Mouse (Mus musculus) hindbrain, embryonic 13.5 days (tissue): Measurements from ENCODE around the gene Gtf2h2. TPM values are rescaled to one million over a fixed set of nuclear protein-coding genes. Genes with fewer than 3 reads are reported as not detected.
"Not testable (repeated sequence)": the region's sequence is repeated elsewhere in the genome, so short reads cannot be mapped to it uniquely, and the experiment has no call there.

Source experiments
- ATAC-seq: fragments of 200-750 bp; cut with Nextera tagmentation; 2 replicates; pipeline ENCODE4 v1.8.0; 2017; ENCODE audit warnings: moderate TSS enrichment; ENCODE audit not compliant: low FRiP score
- H3K27ac ChIP-seq: fragments of 300-500 bp; sonication (generic); 2 replicates; pipeline ENCODE4 v1.5.1; 2015; ENCODE audit warnings: inconsistent platforms, mild to moderate bottlenecking, moderate library complexity
- H3K27me3 ChIP-seq: fragments of 300-500 bp; sonication (generic); 2 replicates; pipeline ENCODE4 v1.6.1; 2015; ENCODE audit warnings: mild to moderate bottlenecking, inconsistent platforms
- H3K36me3 ChIP-seq: fragments of 300-500 bp; sonication (generic); 2 replicates; pipeline ENCODE4 v1.6.1; 2015; ENCODE audit warnings: mild to moderate bottlenecking, inconsistent platforms
- H3K4me1 ChIP-seq: fragments of 300-500 bp; sonication (generic); replicated peaks from 2 replicates; pipeline ENCODE4 v1.6.1; 2015; ENCODE audit warnings: inconsistent platforms
- H3K4me2 ChIP-seq: fragments of 300-500 bp; sonication (generic); 2 replicates; pipeline ENCODE4 v1.6.1; 2015; ENCODE audit warnings: inconsistent platforms, mild to moderate bottlenecking, moderate library complexity
- H3K4me3 ChIP-seq: fragments of 300-500 bp; sonication (generic); 2 replicates; pipeline ENCODE4 v1.5.1; 2015; ENCODE audit warnings: mild to moderate bottlenecking, inconsistent platforms
- H3K9ac ChIP-seq: fragments of 300-500 bp; sonication (generic); 2 replicates; pipeline ENCODE4 v1.6.1; 2015; ENCODE audit warnings: mild to moderate bottlenecking, inconsistent platforms
- H3K9me3 ChIP-seq: fragments of 300-500 bp; sonication (generic); 2 replicates; pipeline ENCODE4 v1.6.1; 2016; ENCODE audit warnings: inconsistent platforms
- WGBS: fragments of 180-500 bp; shearing (Covaris S2); methylation state at CpG from one replicate; pipeline ENCODE4 v1.1.7; 2015; 5-methylcytosine and 5-hydroxymethylcytosine counted together
- polyA plus RNA-seq: library from polyadenylated mRNA; unstranded; fragments of >200 nt; fragmentation: Nextera tagmentation; extraction: Ambion mirVana; gene quantifications from 2 replicates; pipeline ENCODE4 v1.2.1, GENCODE M21; 2015

The Gtf2h2 gene
- polyA plus RNA-seq, 1 experiment from 2014 or later = 73.2 TPM

GRCm38 (mm10) chr13:100461336-100461735 is 31.0 kb downstream of the Gtf2h2 start:
- no peak for ATAC-seq
- peaks cover 47% of the 10 kb centered on the region for H3K36me3 ChIP-seq

GRCm38 (mm10) chr13:100452415-100453127 is 39.8 kb downstream of the Gtf2h2 start, which contains the start of gene Naip1:
Gene Naip1 (minus strand): TSS chr13:100452869.
- not testable (repeated sequence) for H3K27me3 ChIP-seq, H3K9me3 ChIP-seq, H3K36me3 ChIP-seq, H3K4me3 ChIP-seq, H3K4me1 ChIP-seq, ATAC-seq, H3K27ac ChIP-seq, H3K9ac ChIP-seq, H3K4me2 ChIP-seq
- WGBS = 84% methylated on average over 8 of the region's 8 CpGs

More at GRCm38 (mm10) chr13:100461336-100461735, 31.0 kb downstream of the Gtf2h2 start:
- Histone ChIP-seq H3K9me3 (peaks cover 3% of the 10 kb centered on the region; the same call in 1 of the 2 replicates), H3K4me1 (no peaks in the 10 kb centered on the region), H3K9ac (no peak overlapping the region), H3K27me3 (no peaks in the 10 kb centered on the region), H3K27ac (no peak overlapping the region), H3K4me2 (no peak overlapping the region), H3K4me3 (no peak overlapping the region)
- WGBS = 74% methylated on average over 3 of the region's 3 CpGs

DNA sequence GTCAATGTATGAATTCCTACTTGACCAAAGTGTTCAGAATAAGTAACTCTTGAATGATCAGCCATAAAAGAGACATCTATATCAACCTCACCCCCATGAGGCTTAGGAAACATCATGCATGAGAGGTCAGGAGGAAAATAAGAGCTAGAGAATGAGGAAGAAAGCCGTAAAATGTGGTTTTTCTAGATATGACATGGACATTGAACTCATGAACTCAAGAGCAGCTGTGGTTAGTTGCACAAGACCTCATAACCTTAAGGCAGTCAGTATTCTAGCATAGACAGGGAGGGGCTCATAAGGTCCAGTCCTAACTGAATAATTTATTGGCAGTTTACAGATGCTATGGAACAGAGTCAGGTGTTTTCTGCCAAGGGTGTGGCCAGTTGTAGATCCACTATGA is 42.9 kb downstream of the Gtf2h2 start:
- H3K27me3 ChIP-seq = no peaks in the 10 kb centered on the region
- H3K4me1 ChIP-seq = no peaks in the 10 kb centered on the region
- H3K4me2 ChIP-seq = no peak overlapping the region
- H3K9me3 ChIP-seq = no peaks in the 10 kb centered on the region
- H3K27ac ChIP-seq = no peak overlapping the region
- no peak overlapping the region for H3K4me3 ChIP-seq
- no peak overlapping the region for H3K9ac ChIP-seq
- WGBS = 89% methylated on average over 1 of the region's 1 CpGs
- H3K36me3 ChIP-seq = no peaks in the 10 kb centered on the region
- ATAC-seq = no peak

DNA sequence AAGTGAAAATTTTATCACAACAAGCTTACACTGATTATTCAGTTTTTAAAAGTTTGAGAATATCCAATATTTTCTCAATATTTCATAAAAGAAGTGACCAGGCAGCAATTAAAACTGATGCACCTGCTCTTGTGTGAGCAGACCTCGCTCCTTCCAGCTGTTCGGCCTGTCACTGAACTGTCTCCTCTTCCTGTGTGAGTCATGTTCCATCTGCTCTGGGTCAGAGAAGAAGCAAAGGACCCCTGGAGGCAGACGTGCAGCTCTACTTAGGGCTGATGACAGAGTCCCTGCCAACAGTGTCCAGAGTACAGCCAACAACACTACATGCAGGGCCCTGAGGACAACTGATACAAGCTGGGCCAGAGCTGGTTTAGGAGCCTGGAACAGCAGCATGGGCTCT is 52.3 kb downstream of the Gtf2h2 start:
- Histone ChIP-seq H3K4me1 (no peaks in the 10 kb centered on the region), H3K4me2 (no peak overlapping the region), H3K27me3 (no peaks in the 10 kb centered on the region), H3K9ac (no peak overlapping the region), H3K9me3 (no peaks in the 10 kb centered on the region), H3K36me3 (no peaks in the 10 kb centered on the region), H3K27ac (no peak overlapping the region), H3K4me3 (no peak overlapping the region)
- no peak for ATAC-seq
- WGBS = 62% methylated on average over 3 of the region's 3 CpGs

GRCm38 (mm10) chr13:100438701-100439100 is 53.7 kb downstream of the Gtf2h2 start:
- no peaks in the 10 kb centered on the region for H3K27me3 ChIP-seq
- H3K9ac ChIP-seq = no peak overlapping the region
- no peaks in the 10 kb centered on the region for H3K4me1 ChIP-seq
- no peak for ATAC-seq
- H3K27ac ChIP-seq = no peak overlapping the region
- no peaks in the 10 kb centered on the region for H3K36me3 ChIP-seq
- H3K4me2 ChIP-seq = no peak overlapping the region
- no peaks in the 10 kb centered on the region for H3K9me3 ChIP-seq
- no peak overlapping the region for H3K4me3 ChIP-seq
- 58% methylated on average over 1 of the region's 1 CpGs for WGBS

DNA sequence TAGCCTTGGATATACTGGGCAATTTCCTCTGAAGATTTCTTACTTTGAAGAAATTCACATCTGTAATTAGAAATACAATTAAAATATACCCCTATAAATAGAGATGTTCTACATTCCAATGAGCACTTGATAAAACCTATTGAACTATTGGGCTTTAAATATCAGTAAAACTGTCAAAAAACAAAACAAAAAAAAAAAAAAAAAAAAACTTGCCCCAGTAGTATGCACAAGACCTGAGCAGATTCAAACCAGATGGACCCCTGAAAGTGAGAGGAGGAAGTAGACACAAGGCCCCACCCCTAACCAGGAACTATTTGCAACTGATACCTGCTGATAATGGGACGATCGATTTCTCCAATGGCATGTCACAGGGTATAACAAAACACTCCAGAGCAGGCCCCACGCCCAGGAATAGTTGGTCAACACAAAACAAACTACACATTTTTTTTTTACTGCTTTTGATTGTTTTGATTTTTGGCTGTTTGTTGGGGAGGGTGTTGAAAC is 55.0 kb downstream of the Gtf2h2 start:
- Histone ChIP-seq H3K9me3 (no peaks in the 10 kb centered on the region), H3K4me2 (no peak overlapping the region), H3K36me3 (no peaks in the 10 kb centered on the region), H3K9ac (no peak overlapping the region), H3K27me3 (no peaks in the 10 kb centered on the region), H3K27ac (no peak overlapping the region), H3K4me3 (no peak overlapping the region), H3K4me1 (no peaks in the 10 kb centered on the region)
- 81% methylated on average over 3 of the region's 3 CpGs for WGBS
- ATAC-seq = no peak

DNA sequence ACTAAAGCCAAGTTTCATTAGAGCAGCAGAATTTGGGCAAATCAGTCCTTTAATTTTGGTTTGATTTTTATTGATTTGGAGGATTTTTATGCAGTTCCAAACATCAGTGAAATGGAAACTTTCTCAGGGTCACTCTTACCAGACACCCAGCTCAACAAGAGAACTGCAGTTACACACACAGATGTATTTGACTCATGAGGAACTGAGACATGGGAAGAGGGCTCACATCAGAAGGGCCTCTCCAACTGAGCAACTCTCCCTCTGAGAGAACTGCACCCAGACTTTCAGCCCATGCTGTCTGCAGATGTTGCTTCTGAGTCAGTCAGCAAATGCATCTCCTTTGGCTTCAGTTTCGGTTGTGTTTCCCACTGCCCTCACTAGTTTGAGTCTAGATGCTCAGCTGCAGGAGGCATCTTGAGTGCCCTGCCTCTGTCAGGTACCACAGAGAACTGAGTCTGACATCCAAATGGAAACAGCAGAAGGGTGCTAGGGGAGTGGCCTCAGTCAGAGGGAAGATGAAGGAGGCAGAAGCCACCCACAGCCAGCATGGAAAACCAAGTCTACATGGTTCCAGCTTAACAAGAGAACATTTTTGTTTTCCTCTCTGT is 55.7 kb downstream of the Gtf2h2 start:
- not testable (repeated sequence) for H3K36me3 ChIP-seq, H3K9ac ChIP-seq, H3K27ac ChIP-seq, ATAC-seq, H3K9me3 ChIP-seq, H3K4me2 ChIP-seq, H3K27me3 ChIP-seq, H3K4me1 ChIP-seq, H3K4me3 ChIP-seq
- WGBS = 92% methylated on average over 1 of the region's 1 CpGs

DNA sequence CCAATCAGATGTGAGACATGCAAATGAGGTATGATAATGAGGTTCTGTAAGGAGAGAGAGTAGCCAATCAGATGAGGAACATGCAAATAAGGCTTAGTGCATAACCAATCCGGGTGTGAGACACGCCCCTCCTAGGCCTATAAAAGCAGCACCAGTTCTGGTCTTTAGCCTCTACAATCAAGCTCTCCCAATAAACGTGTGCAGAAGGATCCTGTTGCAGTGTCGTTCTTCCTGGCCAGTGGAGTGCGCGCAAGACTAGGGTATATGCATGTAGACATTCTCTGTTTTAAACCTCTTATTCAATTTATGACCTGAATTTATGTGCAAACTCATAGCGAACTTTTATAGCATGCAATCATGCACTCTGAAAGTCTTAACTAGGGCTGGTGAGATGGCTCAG is 72.4 kb downstream of the Gtf2h2 start:
- not testable (repeated sequence) for H3K9ac ChIP-seq, H3K27ac ChIP-seq, H3K4me1 ChIP-seq, ATAC-seq, H3K36me3 ChIP-seq, H3K4me3 ChIP-seq, H3K27me3 ChIP-seq, H3K4me2 ChIP-seq, H3K9me3 ChIP-seq
- 91% methylated on average over 7 of the region's 7 CpGs for WGBS

GRCm38 (mm10) chr13:100414428-100414827 is 78.0 kb downstream of the Gtf2h2 start:
- no peaks in the 10 kb centered on the region for H3K27me3 ChIP-seq
- 48% methylated on average over 1 of the region's 1 CpGs for WGBS
- ATAC-seq = no peak

More at GRCm38 (mm10) chr13:100414428-100414827, 78.0 kb downstream of the Gtf2h2 start:
- H3K9me3 ChIP-seq = peaks cover 5% of the 10 kb centered on the region
- no peak overlapping the region for H3K4me2 ChIP-seq
- no peaks in the 10 kb centered on the region for H3K36me3 ChIP-seq
- no peaks in the 10 kb centered on the region for H3K4me1 ChIP-seq
- H3K9ac ChIP-seq = no peak overlapping the region
- H3K27ac ChIP-seq = no peak overlapping the region
- no peak overlapping the region for H3K4me3 ChIP-seq

Other genes with a start within 250 kb of the Gtf2h2 start
- gene Naip5, start 246.3 kb downstream of the Gtf2h2 start, polyA plus RNA-seq = 0.16 and 0.17 TPM in 2 replicates
- gene Naip6, start 174.9 kb downstream of the Gtf2h2 start, polyA plus RNA-seq = 0.12 and 0.13 TPM in 2 replicates
- 0.04 and 0.13 TPM in 2 replicates for gene Naip1, start 39.7 kb downstream of the Gtf2h2 start, polyA plus RNA-seq
- gene Ocln, start 60.1 kb upstream of the Gtf2h2 start, polyA plus RNA-seq = 5.4 and 9.1 TPM in 2 replicates
- gene Marveld2, start 124.4 kb upstream of the Gtf2h2 start, polyA plus RNA-seq = 2.4 TPM in 2 replicates
- gene Ak6, start 158.4 kb upstream of the Gtf2h2 start, polyA plus RNA-seq = 335 and 338 TPM in 2 replicates
- 19.8 and 19.9 TPM in 2 replicates for gene Rad17, start 158.5 kb upstream of the Gtf2h2 start, polyA plus RNA-seq
- 21.2 and 28.6 TPM in 2 replicates for gene Taf9, start 159.0 kb upstream of the Gtf2h2 start, polyA plus RNA-seq
- 1.9 TPM in 2 replicates for gene Ccdc125, start 177.1 kb upstream of the Gtf2h2 start, polyA plus RNA-seq
- 50.7 and 53.1 TPM in 2 replicates for gene Cdk7, start 238.4 kb upstream of the Gtf2h2 start, polyA plus RNA-seq